Mouse (Mus musculus) thymus, adult 2 months (tissue): ENCODE results near the gene Wars2.

Experiments
- CTCF ChIP-seq: fragments of 200-500 bp; IDR thresholded peaks from 2 replicates; pipeline ENCODE4 v1.5.1; 2012; ENCODE audit warnings: mild to moderate bottlenecking, control low read depth, low read length, moderate library complexity, borderline replicate concordance; ENCODE audit not compliant: control insufficient read depth, poor library complexity, insufficient read depth; ENCODE audit errors: extremely low read depth
- POLR2A ChIP-seq: fragments of 200-500 bp; IDR thresholded peaks from 2 replicates; pipeline ENCODE4 v1.6.1; 2012; ENCODE audit warnings: mild to moderate bottlenecking, low read length, control low read depth, moderate library complexity; ENCODE audit not compliant: control insufficient read depth, poor library complexity, insufficient read depth; ENCODE audit errors: extremely low read depth

DNA sequence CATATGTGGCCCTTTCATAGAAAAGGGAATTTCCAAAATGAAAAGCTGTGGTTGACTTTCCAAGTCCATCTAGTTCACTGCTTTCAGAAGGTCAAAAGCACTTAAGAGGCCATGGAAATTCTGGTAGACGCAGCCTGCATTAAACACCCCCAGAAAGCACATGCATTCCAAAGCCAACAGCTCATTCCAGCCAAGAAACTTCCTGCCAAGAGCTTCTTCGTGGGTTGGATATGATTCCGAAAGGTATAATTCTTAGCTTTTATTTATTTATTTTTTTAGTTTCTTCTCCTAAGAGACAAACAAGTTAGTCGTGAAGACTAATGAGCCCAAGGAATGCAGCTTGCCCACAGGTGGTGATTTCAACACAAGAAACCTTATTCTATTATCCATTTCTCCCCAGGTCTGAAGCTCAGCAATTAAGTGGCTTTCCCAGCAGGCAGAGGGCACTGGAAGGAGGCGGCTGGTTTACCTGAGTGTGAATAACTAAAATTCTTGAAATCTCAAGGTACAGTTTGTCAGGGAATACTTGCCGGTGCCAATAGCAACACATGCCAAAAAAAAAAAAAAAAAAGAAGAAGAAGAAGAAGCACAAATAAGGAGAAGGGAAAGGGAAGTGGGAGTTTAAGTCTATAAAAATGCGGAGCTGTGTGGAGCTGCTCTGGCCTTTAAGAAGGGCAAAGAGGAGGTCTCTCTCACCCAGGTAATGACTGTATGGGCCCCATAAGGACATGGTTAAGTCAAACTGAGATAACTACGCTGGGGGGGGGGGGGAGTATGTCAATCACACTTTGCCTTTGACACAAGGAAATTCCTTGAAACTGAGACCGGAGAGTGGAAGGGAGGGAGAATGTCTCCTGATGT lies 30.3 kb upstream of the Wars2 start:
- TF ChIP-seq CTCF, result no peak
- no peak for TF ChIP-seq POLR2A
